Mouse (Mus musculus): Measurements from ENCODE around the gene 2410141K09Rik. TPM values are rescaled to one million over a fixed set of nuclear protein-coding genes. Genes with fewer than 3 reads are reported as not detected.
"Not testable (repeated sequence)": the region's sequence is repeated elsewhere in the genome, so short reads cannot be mapped to it uniquely, and the experiment has no call there.

2410141K09Rik gene
- polyA plus RNA-seq (2015; fragmentation: Nextera tagmentation; extraction: Ambion mirVana): not detected in 2 replicates

GRCm38 (mm10) chr13:66441018-66441417, at the start of gene 2410141K09Rik:
2410141K09Rik (minus strand) TSS chr13:66441118.
- not testable (repeated sequence) for H3K27ac ChIP-seq (ENCODE audit: low read length); H3K9ac ChIP-seq (replicated peaks; ENCODE audit: low read depth, low read length); H3K27me3 ChIP-seq (replicated peaks; ENCODE audit: control insufficient read depth, insufficient read depth, low read length); H3K36me3 ChIP-seq (ENCODE audit: control insufficient read depth, insufficient read depth); H3K9me3 ChIP-seq (ENCODE audit: control insufficient read depth, low read length); H3K4me1 ChIP-seq (replicated peaks; ENCODE audit: control insufficient read depth, insufficient read depth, low read length); H3K4me3 ChIP-seq (replicated peaks; ENCODE audit: low read length); H3K4me2 ChIP-seq (ENCODE audit: low read length); ATAC-seq
- no CpG with 5 or more reads among the region's 6 CpGs for WGBS

DNA sequence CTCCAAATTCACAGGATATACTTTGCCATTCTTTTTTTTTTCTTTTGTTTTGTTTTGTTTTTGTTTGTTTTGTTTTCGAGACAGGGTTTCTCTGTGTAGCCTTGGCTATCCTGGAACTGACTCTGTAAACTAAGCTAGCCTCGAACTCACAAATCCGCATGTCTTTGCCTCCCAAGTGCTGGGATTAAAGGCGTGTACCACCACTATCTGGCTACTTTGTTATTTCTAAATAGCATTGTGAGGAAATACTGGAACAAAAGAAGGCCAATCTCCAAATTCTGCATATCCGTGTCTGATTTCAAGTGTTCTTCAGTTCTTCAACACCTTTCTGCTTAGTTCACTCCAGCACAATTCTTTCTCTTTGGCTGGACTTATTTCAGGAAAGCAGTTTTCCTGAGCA, 14.1 kb downstream of the 2410141K09Rik start:
- not testable (repeated sequence) for H3K9me3 ChIP-seq (ENCODE audit: control insufficient read depth, low read length); H3K4me1 ChIP-seq (replicated peaks; ENCODE audit: control insufficient read depth, insufficient read depth, low read length); H3K4me3 ChIP-seq (replicated peaks; ENCODE audit: low read length); H3K9ac ChIP-seq (replicated peaks; ENCODE audit: low read depth, low read length); H3K27ac ChIP-seq (ENCODE audit: low read length); H3K27me3 ChIP-seq (replicated peaks; ENCODE audit: control insufficient read depth, insufficient read depth, low read length); H3K36me3 ChIP-seq (ENCODE audit: control insufficient read depth, insufficient read depth); ATAC-seq; H3K4me2 ChIP-seq (ENCODE audit: low read length)
- WGBS: no CpG with 5 or more reads among the region's 5 CpGs

DNA sequence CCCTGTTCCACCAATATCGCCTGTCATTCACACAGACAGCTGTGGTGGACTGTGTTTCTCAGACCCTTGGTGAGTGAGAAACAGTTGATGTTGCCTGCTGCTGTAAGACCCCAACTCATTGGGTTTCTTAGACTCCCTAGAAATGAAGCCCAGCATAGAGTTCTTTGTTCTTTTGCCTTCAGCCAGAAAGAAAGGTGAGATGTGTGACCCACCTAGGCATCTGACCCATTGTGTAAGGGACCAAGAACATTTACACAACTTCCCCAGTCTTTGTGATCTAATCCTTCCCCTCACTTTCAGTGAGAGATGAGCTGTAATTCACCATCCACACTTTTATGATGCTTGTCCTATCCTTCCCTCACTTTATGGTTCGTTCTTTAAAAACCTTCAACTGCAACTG, 26.0 kb downstream of the 2410141K09Rik start:
- H3K27ac ChIP-seq (ENCODE audit: low read length); H3K4me3 ChIP-seq (replicated peaks; ENCODE audit: low read length); H3K27me3 ChIP-seq (replicated peaks; ENCODE audit: control insufficient read depth, insufficient read depth, low read length); H3K36me3 ChIP-seq (ENCODE audit: control insufficient read depth, insufficient read depth); H3K4me1 ChIP-seq (replicated peaks; ENCODE audit: control insufficient read depth, insufficient read depth, low read length); H3K4me2 ChIP-seq (ENCODE audit: low read length); ATAC-seq; H3K9me3 ChIP-seq (ENCODE audit: control insufficient read depth, low read length); H3K9ac ChIP-seq (replicated peaks; ENCODE audit: low read depth, low read length): not testable (repeated sequence)
- no CpG with 5 or more reads among the region's 2 CpGs for WGBS

Other genes starting within 250 kb of the 2410141K09Rik start
- not detected in 2 replicates for gene Gm10772, start 213.5 kb downstream of the 2410141K09Rik start, polyA plus RNA-seq (2015; fragmentation: Nextera tagmentation; extraction: Ambion mirVana)

All from forebrain, embryonic 16.5 days (tissue).